Mouse (Mus musculus) large intestine, adult 2 months (tissue): ENCODE measurements around the gene Rnf26. TPM values are rescaled to one million over a fixed set of nuclear protein-coding genes. Genes with fewer than 3 reads are reported as not detected.

Experiments used
- DNase-seq: peaks from one replicate; pipeline ENCODE4 v3.0.0-alpha.2; 2012; ENCODE audit warnings: low read depth, low spot score
- WGBS: fragments of 180-500 bp; shearing (Covaris S2); methylation state at CpG from one replicate; pipeline ENCODE4 v1.1.7; 2018; 5-methylcytosine and 5-hydroxymethylcytosine counted together
- polyA plus RNA-seq: library from polyadenylated mRNA; depleted of rRNA; stranded (reverse); fragments of >200 nt; gene quantifications from 2 replicates; pipeline ENCODE4 v1.2.3, GENCODE M21; 2012

Gene Rnf26
- polyA plus RNA-seq, 1 experiment: 26.8 TPM

GRCm38 (mm10) chr9:44096536-44096935 is 16.8 kb downstream of the Rnf26 start:
- 47% methylated on average over 9 of the region's 9 CpGs for WGBS

GRCm38 (mm10) chr9:44095781-44096180 is 17.5 kb downstream of the Rnf26 start:
- no peak for DNase-seq
- WGBS: 90% methylated on average over 9 of the region's 9 CpGs

More at GRCm38 (mm10) chr9:44096536-44096935, 16.8 kb downstream of the Rnf26 start:
- no peak for DNase-seq

- 90% methylated on average over 3 of the region's 3 CpGs for WGBS
- DNase-seq: no peak
These were observed 18.6 kb downstream of the Rnf26 start for GRCm38 (mm10) chr9:44094737-44095136.

GRCm38 (mm10) chr9:44093612-44094503 is 19.5 kb downstream of the Rnf26 start:
- 44% methylated on average over 24 of the region's 24 CpGs for WGBS

GRCm38 (mm10) chr9:44088877-44089608 is 24.3 kb downstream of the Rnf26 start:
- WGBS: 29% methylated on average over 12 of the region's 12 CpGs
- no peak for DNase-seq

More at GRCm38 (mm10) chr9:44093612-44094503, 19.5 kb downstream of the Rnf26 start:
- no peak for DNase-seq

GRCm38 (mm10) chr9:44087761-44088455 is 25.4 kb downstream of the Rnf26 start:
- DNase-seq: no peak
- 12% methylated on average over 15 of the region's 15 CpGs for WGBS

GRCm38 (mm10) chr9:44086960-44087359 is 26.4 kb downstream of the Rnf26 start:
- WGBS: 54% methylated on average over 10 of the region's 10 CpGs
- no peak for DNase-seq

- no peak for DNase-seq
These were observed 27.3 kb downstream of the Rnf26 start for GRCm38 (mm10) chr9:44085741-44086665.

GRCm38 (mm10) chr9:44085276-44085675 is 28.0 kb downstream of the Rnf26 start:
- no peak for DNase-seq
- WGBS: 6% methylated on average over 10 of the region's 10 CpGs

More at GRCm38 (mm10) chr9:44085741-44086665, 27.3 kb downstream of the Rnf26 start:
- 50% methylated on average over 15 of the region's 15 CpGs for WGBS

GRCm38 (mm10) chr9:44084659-44085229 is 28.6 kb downstream of the Rnf26 start:
- under 1% methylated on average over 55 of the region's 62 CpGs for WGBS
- DNase-seq: peak; percentile 78

- DNase-seq: no peak
- WGBS: 3% methylated on average over 14 of the region's 14 CpGs
These were observed 29.1 kb downstream of the Rnf26 start for GRCm38 (mm10) chr9:44084236-44084635.

GRCm38 (mm10) chr9:44083392-44084121 is 29.8 kb downstream of the Rnf26 start:
- WGBS: 6% methylated on average over 23 of the region's 23 CpGs
- DNase-seq: no peak

GRCm38 (mm10) chr9:44082266-44082665 is 31.1 kb downstream of the Rnf26 start:
- WGBS: 64% methylated on average over 5 of the region's 5 CpGs
- no peak for DNase-seq

GRCm38 (mm10) chr9:44081581-44081980 is 31.7 kb downstream of the Rnf26 start:
- DNase-seq: no peak
- 67% methylated on average over 5 of the region's 5 CpGs for WGBS

GRCm38 (mm10) chr9:44080953-44081352 is 32.4 kb downstream of the Rnf26 start:
- 44% methylated on average over 5 of the region's 5 CpGs for WGBS
- DNase-seq: no peak

GRCm38 (mm10) chr9:44079997-44080780 is 33.1 kb downstream of the Rnf26 start:
- WGBS: 55% methylated on average over 10 of the region's 10 CpGs
- DNase-seq: no peak
